Mouse (Mus musculus): ENCODE measurements around the gene Gm28308. TPM values are rescaled to one million over a fixed set of nuclear protein-coding genes. Genes with fewer than 3 reads are reported as not detected.

Gene Gm28308
- total and polyA plus RNA-seq, 3 experiments = not detected

DNA sequence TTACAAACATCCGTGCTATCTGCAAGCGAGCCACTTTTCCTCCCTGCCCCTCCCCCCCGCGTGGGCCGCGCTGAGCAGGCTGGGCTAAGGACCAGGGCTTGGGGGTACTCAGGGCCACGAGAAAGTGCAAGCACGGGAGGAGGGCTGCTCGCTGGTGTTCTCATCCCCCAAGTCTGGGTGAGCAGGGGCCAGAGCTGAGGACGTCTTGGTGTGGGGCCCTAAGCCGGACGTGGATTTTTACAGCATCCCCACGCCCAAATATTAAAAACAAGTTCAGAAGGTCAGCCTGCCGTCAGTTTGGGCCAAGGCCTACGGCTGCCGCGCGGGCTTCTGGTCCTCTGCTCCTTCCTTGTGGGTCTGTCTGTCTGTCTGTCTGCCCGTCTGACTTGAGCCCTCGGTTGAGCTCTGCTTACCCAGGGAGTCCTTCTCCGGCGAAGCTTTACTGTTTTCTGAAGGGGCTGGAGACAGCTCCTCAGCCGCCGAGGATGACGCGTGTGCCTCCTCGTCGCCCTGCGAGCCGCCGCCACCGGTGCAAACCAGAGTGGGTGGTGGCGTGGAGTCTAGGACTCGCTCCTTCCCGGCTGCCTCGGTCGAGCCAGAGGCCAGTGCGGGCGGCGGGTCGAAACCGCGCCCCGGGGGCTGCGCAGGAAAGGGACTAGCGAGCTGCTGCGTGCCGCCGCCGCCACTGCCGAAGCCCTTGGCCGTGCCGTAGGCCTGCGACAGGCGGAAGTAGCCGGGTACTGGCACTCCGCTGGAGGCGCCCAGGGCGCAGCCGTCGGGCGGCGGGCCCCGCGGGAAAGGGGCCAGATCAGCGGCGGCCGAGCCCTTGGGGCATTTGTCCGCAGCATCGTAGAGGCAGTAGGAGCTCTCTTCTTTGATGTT, 20.6 kb upstream of the Gm28308 start:
- in situ Hi-C loops (cut with MboI; ENCODE audit: low pct_ligation_motif_present, low pct_unique_long_range_greater_than_20kb, low sequenced_read_pairs) = no loop called here
- Histone ChIP-seq H3K9ac (ENCODE audit: insufficient read depth, low read depth) (no peak overlapping the region), H3K27me3 (replicated peaks) (no peaks in the 10 kb centered on the region), H3K27ac (ENCODE audit: insufficient read depth, low read depth) (no peak overlapping the region), H3K4me1 (ENCODE audit: control insufficient read depth in 1 of 2, insufficient read depth in 2 of 2) (no peaks in the 10 kb centered on the region), H3K4me2 (ENCODE audit: insufficient read depth, low read depth, poor library complexity, severe bottlenecking) (no peak overlapping the region), H3K36me3 (replicated peaks in 1 of 2; ENCODE audit: control insufficient read depth in 1 of 2, insufficient read depth in 1 of 2, low read length in 1 of 2) (peaks cover 11 to 74% of the 10 kb centered on the region in 2 experiments), H3K79me2 (replicated peaks; ENCODE audit: control insufficient read depth, extremely low read depth, insufficient read depth, poor library complexity, severe bottlenecking) (no peaks in the 10 kb centered on the region), H3K4me3 (replicated peaks in 1 of 3; ENCODE audit: low read depth in 2 of 3, low read length in 2 of 3, poor library complexity in 1 of 3) (no peak overlapping the region), H3K9me3 (replicated peaks; ENCODE audit: low read length) (peaks cover 58% of the 10 kb centered on the region)
- DNase-seq (ENCODE audit: extremely low read depth) = no peak
- TF ChIP-seq MAX (IDR thresholded peaks at IDR 0.05; ENCODE audit: low read length) (no peak), JUN (IDR thresholded peaks at IDR 0.05; ENCODE audit: insufficient read depth, low read depth, low read length) (no peak), E2F4 (IDR thresholded peaks at IDR 0.05; ENCODE audit: insufficient replicate concordance, low read depth, low read length) (no peak), JUND (conservative IDR thresholded peaks at IDR 0.05; ENCODE audit: low read depth, low read length) (no peak), CHD2 (IDR thresholded peaks at IDR 0.05; ENCODE audit: low read length) (no peak), POLR2AphosphoS2 (IDR thresholded peaks at IDR 0.05; ENCODE audit: low read depth, low read length) (no peak), USF2 (conservative IDR thresholded peaks at IDR 0.05; ENCODE audit: low read depth, low read length) (no peak), USF1 (IDR thresholded peaks at IDR 0.05; ENCODE audit: low read depth, low read length) (no peak), SIN3A (IDR thresholded peaks at IDR 0.05; ENCODE audit: low read length) (no peak), RAD21 (IDR thresholded peaks at IDR 0.05; ENCODE audit: low read depth, low read length) (no peak), EP300 (IDR thresholded peaks at IDR 0.05; ENCODE audit: low read length) (no peak), POLR2A (IDR thresholded peaks at IDR 0.05; ENCODE audit: low read depth, low read length) (no peak), ZKSCAN1 (IDR thresholded peaks at IDR 0.05; ENCODE audit: borderline replicate concordance, low read depth, low read length) (no peak), NRF1 (IDR thresholded peaks at IDR 0.05; ENCODE audit: low read depth, low read length) (no peak)
- dilution Hi-C loops (cut with MboI; ENCODE audit: extremely low pct_ligation_motif_present, extremely low pct_unique_long_range_greater_than_20kb, low sequenced_read_pairs) = no loop called here

DNA sequence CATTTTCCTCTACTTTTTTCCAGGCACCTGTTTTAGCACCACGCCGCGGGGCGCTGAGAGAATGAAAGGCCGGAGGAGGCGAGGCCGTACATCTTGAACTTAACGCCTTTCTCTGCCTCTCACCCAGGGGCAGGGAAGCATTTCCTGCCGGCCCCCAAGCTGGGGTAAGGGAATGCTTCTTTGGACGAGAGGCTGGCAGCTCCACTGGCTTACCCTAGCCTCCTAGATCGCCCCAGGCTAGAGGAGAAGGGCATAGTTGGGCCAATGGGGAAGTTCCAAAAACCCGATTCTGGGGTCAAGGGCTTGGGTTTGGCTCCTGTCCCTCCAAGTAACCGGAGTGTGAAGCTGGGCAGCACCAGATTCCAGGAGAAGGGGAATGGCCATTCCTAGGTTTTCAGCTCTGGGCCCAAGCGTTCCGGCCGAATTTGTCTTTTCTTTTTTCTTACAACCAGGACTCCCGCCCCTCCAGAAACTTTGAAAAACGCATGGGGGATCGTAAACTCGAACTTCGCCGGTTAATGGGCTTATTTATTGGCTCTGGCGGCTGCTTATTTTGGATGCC, 19.9 kb upstream of the Gm28308 start:
- DNase-seq (ENCODE audit: extremely low read depth) = no peak
- dilution Hi-C loops (cut with MboI; ENCODE audit: extremely low pct_ligation_motif_present, extremely low pct_unique_long_range_greater_than_20kb, low sequenced_read_pairs) = no loop called here
- no peak overlapping the region for H3K27ac ChIP-seq (ENCODE audit: insufficient read depth, low read depth)
- H3K4me3 ChIP-seq (replicated peaks in 1 of 3; ENCODE audit: low read depth in 2 of 3, low read length in 2 of 3, poor library complexity in 1 of 3) = no peak overlapping the region
- H3K9me3 ChIP-seq (replicated peaks; ENCODE audit: low read length) = peaks cover 58% of the 10 kb centered on the region
- peaks cover 11 to 77% of the 10 kb centered on the region in 2 experiments for H3K36me3 ChIP-seq (replicated peaks in 1 of 2; ENCODE audit: control insufficient read depth in 1 of 2, insufficient read depth in 1 of 2, low read length in 1 of 2)
- no peak overlapping the region for H3K4me2 ChIP-seq (ENCODE audit: insufficient read depth, low read depth, poor library complexity, severe bottlenecking)
- no peaks in the 10 kb centered on the region for H3K27me3 ChIP-seq (replicated peaks)
- H3K9ac ChIP-seq (ENCODE audit: insufficient read depth, low read depth) = no peak overlapping the region
- no peak for TF ChIP-seq EP300 (IDR thresholded peaks at IDR 0.05; ENCODE audit: low read length)
- TF ChIP-seq KAT2A (IDR thresholded peaks at IDR 0.05; ENCODE audit: insufficient replicate concordance, low read length) = no peak
- no peak for TF ChIP-seq POLR2A (IDR thresholded peaks at IDR 0.05; ENCODE audit: low read depth, low read length)
- TF ChIP-seq ZMIZ1 (IDR thresholded peaks at IDR 0.05; ENCODE audit: low read depth, low read length) = no peak
- no peak for TF ChIP-seq E2F4 (IDR thresholded peaks at IDR 0.05; ENCODE audit: insufficient replicate concordance, low read depth, low read length)
- H3K4me1 ChIP-seq (ENCODE audit: control insufficient read depth in 1 of 2, insufficient read depth in 2 of 2) = no peaks in the 10 kb centered on the region
- in situ Hi-C loops (cut with MboI; ENCODE audit: low pct_ligation_motif_present, low pct_unique_long_range_greater_than_20kb, low sequenced_read_pairs) = no loop called here
- no peaks in the 10 kb centered on the region for H3K79me2 ChIP-seq (replicated peaks; ENCODE audit: control insufficient read depth, extremely low read depth, insufficient read depth, poor library complexity, severe bottlenecking)
